Mouse (Mus musculus): ENCODE results near the gene Krtap21-1. TPM values are rescaled to one million over a fixed set of nuclear protein-coding genes. Genes with fewer than 3 reads are reported as not detected.

Krtap21-1 gene
- polyA plus RNA-seq, 1 experiment from 2014 or later = not detected

Other genes starting within 250 kb of the Krtap21-1 start
- not detected in 2 replicates for gene Gm9789, start 245.9 kb downstream of the Krtap21-1 start, polyA plus RNA-seq (2014; fragmentation: Nextera tagmentation; extraction: Ambion mirVana)
- gene Gm7735, start 234.4 kb downstream of the Krtap21-1 start, polyA plus RNA-seq (2014; fragmentation: Nextera tagmentation; extraction: Ambion mirVana) = not detected in 2 replicates
- not detected in 2 replicates for gene 1110057P08Rik, start 229.1 kb downstream of the Krtap21-1 start, polyA plus RNA-seq (2014; fragmentation: Nextera tagmentation; extraction: Ambion mirVana)
- not detected in 2 replicates for gene Krtap20-2, start 198.0 kb downstream of the Krtap21-1 start, polyA plus RNA-seq (2014; fragmentation: Nextera tagmentation; extraction: Ambion mirVana)
- not detected in 2 replicates for gene Krtap6-2, start 16.2 kb upstream of the Krtap21-1 start, polyA plus RNA-seq (2014; fragmentation: Nextera tagmentation; extraction: Ambion mirVana)
- not detected in 2 replicates for gene Krtap8-1, start 84.1 kb upstream of the Krtap21-1 start, polyA plus RNA-seq (2014; fragmentation: Nextera tagmentation; extraction: Ambion mirVana)
- gene Krtap7-1, start 104.5 kb upstream of the Krtap21-1 start, polyA plus RNA-seq (2014; fragmentation: Nextera tagmentation; extraction: Ambion mirVana) = not detected in 2 replicates
- gene Krtap11-1, start 167.3 kb upstream of the Krtap21-1 start, polyA plus RNA-seq (2014; fragmentation: Nextera tagmentation; extraction: Ambion mirVana) = not detected in 2 replicates

Data from heart, embryonic 14.5 days (tissue).